Mouse (Mus musculus) urinary bladder, adult 18-20 months (tissue): ENCODE data around the gene Reps2.

Experiments
- DNase-seq, 2 experiments: peaks; one replicate each; pipeline ENCODE4 v3.0.0; 2022; ENCODE audit warnings: low spot score in 2 of 2, mixed read lengths in 2 of 2

Gene Reps2

GRCm38 (mm10) chrX:162589173-162589805 lies 54.2 kb downstream of the Reps2 start:
- no peak for DNase-seq

GRCm38 (mm10) chrX:162584349-162584748 lies 59.1 kb downstream of the Reps2 start:
- DNase-seq, result no peak

- no peak for DNase-seq
Measured at GRCm38 (mm10) chrX:162580521-162580920, 62.9 kb downstream of the Reps2 start.

GRCm38 (mm10) chrX:162568439-162568838 lies 75.0 kb downstream of the Reps2 start:
- no peak for DNase-seq

- DNase-seq, result no peak
Measured at GRCm38 (mm10) chrX:162565501-162565900, 77.9 kb downstream of the Reps2 start.

- no peak for DNase-seq
Measured at GRCm38 (mm10) chrX:162556459-162556841, 87.0 kb downstream of the Reps2 start.

GRCm38 (mm10) chrX:162555729-162556458 lies 87.6 kb downstream of the Reps2 start:
- DNase-seq, result no peak

GRCm38 (mm10) chrX:162554513-162554912 lies 88.9 kb downstream of the Reps2 start:
- no peak for DNase-seq

GRCm38 (mm10) chrX:162552383-162552782 lies 91.1 kb downstream of the Reps2 start:
- no peak for DNase-seq

GRCm38 (mm10) chrX:162545037-162545436 lies 98.4 kb downstream of the Reps2 start:
- DNase-seq, result no peak

GRCm38 (mm10) chrX:162542576-162543227 lies 100.7 kb downstream of the Reps2 start:
- DNase-seq, result no peak

GRCm38 (mm10) chrX:162541961-162542360 lies 101.5 kb downstream of the Reps2 start:
- no peak for DNase-seq

GRCm38 (mm10) chrX:162531016-162531415 lies 112.4 kb downstream of the Reps2 start:
- no peak for DNase-seq

GRCm38 (mm10) chrX:162527240-162527639 lies 116.2 kb downstream of the Reps2 start:
- no peak for DNase-seq

GRCm38 (mm10) chrX:162521831-162522514 lies 121.5 kb downstream of the Reps2 start:
- no peak for DNase-seq

GRCm38 (mm10) chrX:162521197-162521596 lies 122.3 kb downstream of the Reps2 start:
- DNase-seq, result no peak

- no peak for DNase-seq
Measured at GRCm38 (mm10) chrX:162520374-162520773, 123.1 kb downstream of the Reps2 start.

GRCm38 (mm10) chrX:162510426-162510980 lies 132.9 kb downstream of the Reps2 start:
- DNase-seq, result no peak

GRCm38 (mm10) chrX:162505186-162505585 lies 138.3 kb downstream of the Reps2 start:
- no peak for DNase-seq

GRCm38 (mm10) chrX:162503436-162503835 lies 140.0 kb downstream of the Reps2 start:
- DNase-seq, result no peak

GRCm38 (mm10) chrX:162500962-162501361 lies 142.5 kb downstream of the Reps2 start:
- DNase-seq, result no peak

GRCm38 (mm10) chrX:162496485-162496884 lies 147.0 kb downstream of the Reps2 start:
- no peak for DNase-seq
